Mouse (Mus musculus) limb, embryonic 14.5 days (tissue): ENCODE results near the gene Sdhaf2. TPM values are rescaled to one million over a fixed set of nuclear protein-coding genes. Genes with fewer than 3 reads are reported as not detected.

Experiments
- ATAC-seq: fragments of 200-750 bp; cut with Nextera tagmentation; 2 replicates; pipeline ENCODE4 v1.8.0; 2017; ENCODE audit warnings: low read depth, moderate number of reproducible peaks, moderate TSS enrichment; ENCODE audit not compliant: low FRiP score
- DNase-seq: peaks from one replicate; pipeline ENCODE4 v3.0.0-alpha.2; 2015; ENCODE audit warnings: low spot score
- H3K27ac ChIP-seq: fragments of 300-500 bp; sonication (generic); replicated peaks from 2 replicates; pipeline ENCODE4 v1.5.1; 2014; ENCODE audit warnings: low read depth, mild to moderate bottlenecking, low read length, moderate library complexity, mixed read lengths
- H3K27me3 ChIP-seq: fragments of 300-500 bp; sonication (generic); 2 replicates; pipeline ENCODE4 v1.6.1; 2014; ENCODE audit warnings: low read length, mixed read lengths; ENCODE audit not compliant: control insufficient read depth, insufficient read depth
- H3K36me3 ChIP-seq: fragments of 300-500 bp; sonication (generic); 2 replicates; pipeline ENCODE4 v1.6.1; 2014; ENCODE audit warnings: mild to moderate bottlenecking, low read length, moderate library complexity, mixed read lengths; ENCODE audit not compliant: control insufficient read depth, insufficient read depth
- H3K4me1 ChIP-seq: fragments of 300-500 bp; sonication (generic); 2 replicates; pipeline ENCODE4 v1.6.1; 2014; ENCODE audit warnings: antibody characterized with exemption, low read length, mixed read lengths; ENCODE audit not compliant: control insufficient read depth, insufficient read depth
- H3K4me2 ChIP-seq: fragments of 300-500 bp; sonication (generic); replicated peaks from 2 replicates; pipeline ENCODE4 v1.6.1; 2014; ENCODE audit warnings: low read depth, mild to moderate bottlenecking, low read length, moderate library complexity; ENCODE audit not compliant: severe bottlenecking
- H3K4me3 ChIP-seq: fragments of 300-500 bp; sonication (generic); replicated peaks from 2 replicates; pipeline ENCODE4 v1.5.1; 2014; ENCODE audit warnings: low read length
- H3K9ac ChIP-seq: fragments of 300-500 bp; sonication (generic); 2 replicates; pipeline ENCODE4 v1.6.1; 2014; ENCODE audit warnings: mild to moderate bottlenecking, low read depth, low read length, moderate library complexity; ENCODE audit not compliant: severe bottlenecking
- H3K9me3 ChIP-seq: fragments of 300-500 bp; sonication (generic); 2 replicates; pipeline ENCODE4 v1.6.1; 2016; ENCODE audit warnings: low read length; ENCODE audit not compliant: control insufficient read depth
- POLR2A ChIP-seq: fragments of 200-500 bp; IDR thresholded peaks from 2 replicates; pipeline ENCODE4 v1.8.0; 2012; ENCODE audit warnings: inconsistent platforms, mild to moderate bottlenecking, moderate library complexity, borderline replicate concordance; ENCODE audit not compliant: insufficient read depth, insufficient read length; ENCODE audit errors: extremely low read depth
- WGBS: fragments of 180-500 bp; shearing (Covaris S2); extraction: QIAGEN DNeasy Blood & Tissue Kit; methylation state at CpG from one replicate; pipeline ENCODE4 v1.1.7; 2014; 5-methylcytosine and 5-hydroxymethylcytosine counted together
- polyA plus RNA-seq, 2 experiments: library from polyadenylated mRNA; depleted of rRNA in 1 of 2; stranded (reverse) in 1 of 2; unstranded in 1 of 2; fragments of >200 nt; fragmentation: Nextera tagmentation in 1 of 2; extraction: Ambion mirVana in 1 of 2; gene quantifications; 2 replicates each; pipeline versions ENCODE4 v1.2.1 to v1.2.3; 2012 to 2014

Gene Sdhaf2
- 42.5 and 49.2 TPM in 2 replicates for polyA plus RNA-seq (2012; rRNA removed)
- 64.6 and 65.2 TPM in 2 replicates for polyA plus RNA-seq (2014; fragmentation: Nextera tagmentation; extraction: Ambion mirVana)

- H3K4me2 ChIP-seq, result peak within 1 kb of the TSS; percentile 68
- 0% methylated on average over 11 of the region's 11 CpGs for WGBS
- DNase-seq, result peak; percentile 82
These were observed at the start of gene Sdhaf2 for GRCm38 (mm10) chr19:10525910-10526309. Sdhaf2 (minus strand) TSS chr19:10526142.

GRCm38 (mm10) chr19:10569627-10570026, 43.7 kb upstream of the Sdhaf2 start:
- no peak for ATAC-seq
- TF ChIP-seq POLR2A, result no peak
- Histone ChIP-seq H3K9me3 (no peaks in the 10 kb centered on the region), H3K4me1 (no peaks in the 10 kb centered on the region), H3K36me3 (peaks cover 51% of the 10 kb centered on the region), H3K27me3 (no peaks in the 10 kb centered on the region), H3K4me2 (no peak overlapping the region), H3K9ac (no peak overlapping the region), H3K27ac (no peak overlapping the region), H3K4me3 (no peak overlapping the region)
- WGBS, result 93% methylated on average over 6 of the region's 6 CpGs
- no peak for DNase-seq

More at GRCm38 (mm10) chr19:10525910-10526309, at the start of gene Sdhaf2:
- Histone ChIP-seq H3K4me3 (peak within 1 kb of the TSS; percentile 89), H3K9me3 (no peaks in the 10 kb centered on the region), H3K36me3 (peaks cover 33% of the 10 kb centered on the region), H3K4me1 (peaks cover 19% of the 10 kb centered on the region), H3K9ac (peak within 1 kb of the TSS; percentile 97), H3K27ac (peak within 1 kb of the TSS; percentile 96), H3K27me3 (no peaks in the 10 kb centered on the region)
- no peak for TF ChIP-seq POLR2A
- no peak for ATAC-seq

GRCm38 (mm10) chr19:10565217-10565616, 39.3 kb upstream of the Sdhaf2 start:
- H3K27me3 ChIP-seq, result no peaks in the 10 kb centered on the region
- H3K27ac ChIP-seq, result no peak overlapping the region
- ATAC-seq (no peak), DNase-seq (no peak)
- H3K36me3 ChIP-seq, result peaks cover 10% of the 10 kb centered on the region; the same call in 1 of the 2 replicates
- no peaks in the 10 kb centered on the region for H3K9me3 ChIP-seq
- no peak overlapping the region for H3K9ac ChIP-seq
- H3K4me2 ChIP-seq, result no peak overlapping the region
- TF ChIP-seq POLR2A, result no peak
- WGBS, result 76% methylated on average over 4 of the region's 4 CpGs
- no peak overlapping the region for H3K4me3 ChIP-seq
- H3K4me1 ChIP-seq, result no peaks in the 10 kb centered on the region

- no peak overlapping the region for H3K4me3 ChIP-seq
- 81% methylated on average over 6 of the region's 6 CpGs for WGBS
- no peak overlapping the region for H3K9ac ChIP-seq
- H3K27ac ChIP-seq, result no peak overlapping the region
- H3K9me3 ChIP-seq, result no peaks in the 10 kb centered on the region
- ATAC-seq (no peak), DNase-seq (no peak)
- H3K27me3 ChIP-seq, result no peaks in the 10 kb centered on the region
- H3K36me3 ChIP-seq, result peaks cover under 1% of the 10 kb centered on the region; the same call in 1 of the 2 replicates
- no peak for TF ChIP-seq POLR2A
- no peaks in the 10 kb centered on the region for H3K4me1 ChIP-seq
- no peak overlapping the region for H3K4me2 ChIP-seq
These were observed 38.3 kb upstream of the Sdhaf2 start for GRCm38 (mm10) chr19:10564278-10564677.

- Histone ChIP-seq H3K27ac (no peak overlapping the region), H3K9me3 (no peaks in the 10 kb centered on the region), H3K4me3 (no peak overlapping the region), H3K4me2 (no peak overlapping the region), H3K9ac (no peak overlapping the region), H3K4me1 (no peaks in the 10 kb centered on the region), H3K36me3 (no peaks in the 10 kb centered on the region), H3K27me3 (no peaks in the 10 kb centered on the region)
- TF ChIP-seq POLR2A, result no peak
- 65% methylated on average over 5 of the region's 5 CpGs for WGBS
- ATAC-seq (no peak), DNase-seq (no peak)
These were observed 36.4 kb upstream of the Sdhaf2 start for GRCm38 (mm10) chr19:10562351-10562750.
